Mouse (Mus musculus) CH12.LX (cell line): ENCODE data around the gene Bcl11a. TPM values are rescaled to one million over a fixed set of nuclear protein-coding genes. Genes with fewer than 3 reads are reported as not detected.

Experiments used
- DNase-seq: peaks from one replicate; pipeline ENCODE4 v3.0.0-alpha.2; 2013; ENCODE audit errors: extremely low read depth
- H3K27ac ChIP-seq: 2 replicates; pipeline ENCODE4 v1.5.1; 2012; ENCODE audit warnings: low read depth, mild to moderate bottlenecking, control low read depth, moderate library complexity; ENCODE audit not compliant: insufficient read depth
- H3K27me3 ChIP-seq: replicated peaks from 2 replicates; pipeline ENCODE3; 2012; ENCODE audit warnings: inconsistent platforms
- H3K36me3 ChIP-seq, 2 experiments: replicated peaks in 1 of 2; 2 replicates each; pipeline versions ENCODE3 to v1.6.1; 2012; ENCODE audit warnings: inconsistent platforms in 1 of 2, low read length in 1 of 2, mild to moderate bottlenecking in 1 of 2, mixed read lengths in 1 of 2, moderate library complexity in 1 of 2; ENCODE audit not compliant: control insufficient read depth in 1 of 2, insufficient read depth in 1 of 2
- H3K4me1 ChIP-seq, 2 experiments: 2 replicates each; pipeline ENCODE4 v1.6.1; 2012; ENCODE audit warnings: inconsistent platforms in 1 of 2, moderate library complexity in 1 of 2; ENCODE audit not compliant: insufficient read depth in 2 of 2, control insufficient read depth in 1 of 2
- H3K4me2 ChIP-seq: 2 replicates; pipeline ENCODE4 v1.6.1; 2012; ENCODE audit warnings: low read depth, mild to moderate bottlenecking, control low read depth; ENCODE audit not compliant: poor library complexity, insufficient read depth, severe bottlenecking
- H3K4me3 ChIP-seq, 3 experiments: fragments of 150-350 bp in 1 of 3; sonication (generic) in 1 of 3; replicated peaks in 1 of 3; 2 replicates each; pipeline versions ENCODE3 to v1.5.1; 2011 to 2012; ENCODE audit warnings: low read depth in 2 of 3, low read length in 2 of 3, mild to moderate bottlenecking in 2 of 3, moderate library complexity in 2 of 3, control low read depth in 1 of 3, improper control_type of control experiment in 1 of 3, inconsistent platforms in 1 of 3, mixed read lengths in 1 of 3; ENCODE audit not compliant: poor library complexity in 1 of 3
- H3K79me2 ChIP-seq: replicated peaks from 2 replicates; pipeline ENCODE4 v1.6.1; 2012; ENCODE audit warnings: mild to moderate bottlenecking, moderate library complexity; ENCODE audit not compliant: control insufficient read depth, poor library complexity, insufficient read depth, severe bottlenecking; ENCODE audit errors: extremely low read depth
- H3K9ac ChIP-seq: 2 replicates; pipeline ENCODE4 v1.6.1; 2012; ENCODE audit warnings: low read depth, mild to moderate bottlenecking, control low read depth, moderate library complexity; ENCODE audit not compliant: insufficient read depth
- H3K9me3 ChIP-seq: replicated peaks from 2 replicates; pipeline ENCODE3; 2012; ENCODE audit warnings: low read length, inconsistent platforms, mixed read lengths
- BHLHE40 ChIP-seq: IDR thresholded peaks from 2 replicates; pipeline ENCODE4 v1.6.1; 2011; ENCODE audit warnings: mild to moderate bottlenecking, low read depth, low read length, improper control_type of control experiment
- CHD1 ChIP-seq: IDR thresholded peaks from 2 replicates; pipeline ENCODE4 v1.6.1; 2012; ENCODE audit warnings: low read depth, low read length, improper control_type of control experiment, inconsistent platforms
- CHD2 ChIP-seq: IDR thresholded peaks from 2 replicates; pipeline ENCODE4 v1.6.1; 2011; ENCODE audit warnings: low read length, improper control_type of control experiment
- CTCF ChIP-seq, 2 experiments: IDR thresholded peaks in 1 of 2; conservative IDR thresholded peaks in 1 of 2; 2 replicates each; pipeline ENCODE4 v1.5.1; 2011 to 2012; ENCODE audit warnings: low read depth in 2 of 2, low read length in 2 of 2, improper control_type of control experiment in 1 of 2, inconsistent platforms in 1 of 2, mild to moderate bottlenecking in 1 of 2, moderate library complexity in 1 of 2
- E2F4 ChIP-seq: IDR thresholded peaks from 2 replicates; pipeline ENCODE4 v1.6.1; 2011; ENCODE audit warnings: low read depth, low read length, improper control_type of control experiment; ENCODE audit not compliant: insufficient replicate concordance
- ELF1 ChIP-seq: IDR thresholded peaks from 2 replicates; pipeline ENCODE4 v1.6.1; 2014; ENCODE audit warnings: low read depth, mild to moderate bottlenecking, inconsistent platforms, low read length, improper control_type of control experiment
- EP300 ChIP-seq: IDR thresholded peaks from 2 replicates; pipeline ENCODE4 v1.6.1; 2011; ENCODE audit warnings: low read length, improper control_type of control experiment
- GABPA ChIP-seq: IDR thresholded peaks from 2 replicates; pipeline ENCODE4 v1.6.1; 2012; ENCODE audit warnings: low read depth, low read length, improper control_type of control experiment, inconsistent platforms; ENCODE audit not compliant: insufficient replicate concordance
- HCFC1 ChIP-seq: IDR thresholded peaks from 2 replicates; pipeline ENCODE4 v1.6.1; 2012; ENCODE audit warnings: low read depth, mild to moderate bottlenecking, inconsistent platforms, low read length, improper control_type of control experiment
- JUND ChIP-seq: conservative IDR thresholded peaks from 2 replicates; pipeline ENCODE4 v1.6.1; 2011; ENCODE audit warnings: low read depth, low read length, improper control_type of control experiment
- KAT2A ChIP-seq: IDR thresholded peaks from 2 replicates; pipeline ENCODE4 v1.6.1; 2012; ENCODE audit warnings: low read length, improper control_type of control experiment, inconsistent platforms; ENCODE audit not compliant: insufficient replicate concordance
- MAZ ChIP-seq: IDR thresholded peaks from 2 replicates; pipeline ENCODE4 v1.6.1; 2012; ENCODE audit warnings: low read depth, mild to moderate bottlenecking, inconsistent platforms, low read length, improper control_type of control experiment, moderate library complexity
- MEF2A ChIP-seq: IDR thresholded peaks from 2 replicates; pipeline ENCODE4 v1.6.1; 2014; ENCODE audit warnings: low read depth, mild to moderate bottlenecking, inconsistent platforms, low read length, improper control_type of control experiment, borderline replicate concordance
- MXI1 ChIP-seq: IDR thresholded peaks from 2 replicates; pipeline ENCODE4 v1.6.1; 2011; ENCODE audit warnings: mild to moderate bottlenecking, low read depth, low read length, improper control_type of control experiment
- MYC ChIP-seq: IDR thresholded peaks from 2 replicates; pipeline ENCODE4 v1.6.1; 2011; ENCODE audit warnings: low read depth, mild to moderate bottlenecking, improper control_type of control experiment, low read length
- NELFE ChIP-seq: IDR thresholded peaks from 2 replicates; pipeline ENCODE4 v1.6.1; 2011; ENCODE audit warnings: low read depth, low read length, improper control_type of control experiment
- NRF1 ChIP-seq: IDR thresholded peaks from 2 replicates; pipeline ENCODE4 v1.6.1; 2014; ENCODE audit warnings: low read depth, mild to moderate bottlenecking, inconsistent platforms, low read length, improper control_type of control experiment, moderate library complexity
- PAX5 ChIP-seq: IDR thresholded peaks from 2 replicates; pipeline ENCODE4 v1.6.1; 2012; ENCODE audit warnings: low read length, inconsistent platforms, mixed read lengths
- POLR2A ChIP-seq: IDR thresholded peaks from 2 replicates; pipeline ENCODE4 v1.6.1; 2011; ENCODE audit warnings: low read depth, mild to moderate bottlenecking, improper control_type of control experiment, low read length
- POLR2AphosphoS2 ChIP-seq: IDR thresholded peaks from 2 replicates; pipeline ENCODE4 v1.6.1; 2011; ENCODE audit warnings: low read depth, low read length, improper control_type of control experiment
- RAD21 ChIP-seq: IDR thresholded peaks from 2 replicates; pipeline ENCODE4 v1.6.1; 2011; ENCODE audit warnings: low read depth, mild to moderate bottlenecking, low read length, improper control_type of control experiment, moderate library complexity
- SIN3A ChIP-seq: IDR thresholded peaks from 2 replicates; pipeline ENCODE4 v1.6.1; 2012; ENCODE audit warnings: low read length, improper control_type of control experiment, inconsistent platforms
- SMC3 ChIP-seq: IDR thresholded peaks from 2 replicates; pipeline ENCODE4 v1.6.1; 2011; ENCODE audit warnings: low read depth, low read length, improper control_type of control experiment
- TBP ChIP-seq: conservative IDR thresholded peaks from 2 replicates; pipeline ENCODE4 v1.6.1; 2011; ENCODE audit warnings: low read depth, low read length, improper control_type of control experiment
- TCF12 ChIP-seq: IDR thresholded peaks from 2 replicates; pipeline ENCODE4 v1.6.1; 2014; ENCODE audit warnings: low read depth, mild to moderate bottlenecking, inconsistent platforms, low read length, improper control_type of control experiment
- UBTF ChIP-seq: IDR thresholded peaks from 2 replicates; pipeline ENCODE4 v1.6.1; 2012; ENCODE audit warnings: low read depth, mild to moderate bottlenecking, inconsistent platforms, low read length, improper control_type of control experiment, moderate library complexity
- USF1 ChIP-seq: IDR thresholded peaks from 2 replicates; pipeline ENCODE4 v1.6.1; 2014; ENCODE audit warnings: low read depth, mild to moderate bottlenecking, inconsistent platforms, low read length, improper control_type of control experiment
- USF2 ChIP-seq: conservative IDR thresholded peaks from 2 replicates; pipeline ENCODE4 v1.6.1; 2011; ENCODE audit warnings: low read depth, low read length, improper control_type of control experiment
- ZC3H11A ChIP-seq: IDR thresholded peaks from 2 replicates; pipeline ENCODE4 v1.6.1; 2012; ENCODE audit warnings: low read depth, mild to moderate bottlenecking, inconsistent platforms, low read length, improper control_type of control experiment
- ZKSCAN1 ChIP-seq: IDR thresholded peaks from 2 replicates; pipeline ENCODE4 v1.6.1; 2012; ENCODE audit warnings: low read depth, inconsistent platforms, low read length, improper control_type of control experiment, borderline replicate concordance
- ZMIZ1 ChIP-seq: IDR thresholded peaks from 2 replicates; pipeline ENCODE4 v1.6.1; 2012; ENCODE audit warnings: low read depth, mild to moderate bottlenecking, inconsistent platforms, low read length, improper control_type of control experiment
- ZNF384 ChIP-seq: IDR thresholded peaks from 2 replicates; pipeline ENCODE4 v1.6.1; 2012; ENCODE audit warnings: low read depth, low read length, improper control_type of control experiment, inconsistent platforms
- dilution Hi-C: fragments of 300-500 bp; cut with MboI; formaldehyde crosslinking; loops from 2 replicates; pipeline ENCODE4 v1.14.3; 2020; ENCODE audit warnings: low sequenced_read_pairs; ENCODE audit not compliant: extremely low pct_unique_long_range_greater_than_20kb, extremely low pct_ligation_motif_present
- in situ Hi-C: fragments of 300-500 bp; cut with MboI; formaldehyde crosslinking; loops from 3 replicates; pipeline ENCODE4 v1.14.3; 2019; ENCODE audit warnings: low sequenced_read_pairs, low pct_ligation_motif_present, low pct_unique_long_range_greater_than_20kb, mixed read lengths
- polyA plus RNA-seq: library from polyadenylated mRNA; unstranded; fragments of >175 nt; gene quantifications from 2 replicates; pipeline ENCODE4 v1.2.1, GENCODE M21; 2012; ENCODE audit warnings: low read depth; ENCODE audit not compliant: insufficient read length
- total RNA-seq, 2 experiments: library from RNA; depleted of rRNA; stranded (reverse); fragments of 300-350 nt in 1 of 2; fragments of >200 nt in 1 of 2; gene quantifications; 2 replicates each; pipeline ENCODE4 v1.2.3; 2012 to 2014

Gene Bcl11a
- total and polyA plus RNA-seq, 3 experiments = 6.8 to 57.9 (median 13.9) TPM

DNA sequence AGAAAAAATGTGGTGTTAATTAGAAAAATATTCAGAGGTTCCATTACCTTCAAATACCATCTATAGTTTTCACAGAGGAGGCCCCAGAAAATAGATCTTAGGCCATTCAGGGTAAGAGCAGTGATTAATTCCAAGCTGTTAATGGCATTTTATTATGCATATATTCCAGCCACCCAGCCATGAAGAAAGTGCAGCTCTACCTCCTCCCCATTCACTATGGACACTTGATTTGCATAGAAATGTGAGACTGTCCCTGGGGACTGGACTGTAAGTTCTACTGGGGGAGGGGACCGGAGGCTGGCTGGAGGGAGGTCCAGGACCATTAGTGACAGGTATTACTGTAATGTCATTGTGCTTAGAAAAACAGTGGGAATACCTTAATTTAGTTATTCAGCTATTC, 119.6 kb downstream of the Bcl11a start:
- Histone ChIP-seq H3K79me2 (no peaks in the 10 kb centered on the region), H3K27me3 (no peaks in the 10 kb centered on the region), H3K9me3 (no peaks in the 10 kb centered on the region), H3K27ac (no peak overlapping the region), H3K4me3 (no peak overlapping the region), H3K9ac (no peak overlapping the region), H3K4me2 (no peak overlapping the region), H3K36me3 (no peaks in the 10 kb centered on the region), H3K4me1 (peaks cover 22 to 78% of the 10 kb centered on the region in 2 experiments)
- no peak for DNase-seq
- TF ChIP-seq GABPA (no peak), MEF2A (no peak), CHD2 (no peak), TCF12 (0 out of 2 replicates have a peak, but pooled peaks have one; percentile 26), EP300 (no peak), MAZ (no peak), BHLHE40 (peak; percentile 91), RAD21 (no peak), MXI1 (no peak), SIN3A (no peak), UBTF (no peak), TBP (no peak)
- dilution Hi-C loops = no loop called here
- in situ Hi-C loops = loop anchor here (5.0 kb wide), 2 partner anchors 65 to 115 kb away; no protein-coding TSS in a partner anchor

GRCm38 (mm10) chr11:24199560-24199959, 121.7 kb downstream of the Bcl11a start:
- Histone ChIP-seq H3K4me2 (no peak overlapping the region), H3K4me1 (peaks cover 22 to 86% of the 10 kb centered on the region in 2 experiments), H3K36me3 (no peaks in the 10 kb centered on the region), H3K9ac (no peak overlapping the region), H3K4me3 (no peak overlapping the region), H3K27me3 (no peaks in the 10 kb centered on the region), H3K79me2 (no peaks in the 10 kb centered on the region), H3K9me3 (no peaks in the 10 kb centered on the region), H3K27ac (no peak overlapping the region)
- dilution Hi-C loops (no loop called here), in situ Hi-C loops (loop anchor here (5.0 kb wide), 2 partner anchors 67 to 117 kb away; no protein-coding TSS in a partner anchor)
- no peak for DNase-seq
- TF ChIP-seq ZC3H11A (no peak), EP300 (no peak), POLR2AphosphoS2 (no peak), TBP (no peak), USF1 (no peak), NELFE (no peak), MAZ (no peak), MXI1 (no peak), ZKSCAN1 (no peak), MEF2A (no peak), E2F4 (no peak), CHD2 (no peak), ELF1 (no peak), JUND (no peak), HCFC1 (no peak), ZNF384 (no peak), ZMIZ1 (0 out of 2 replicates have a peak, but pooled peaks have one; percentile 3), GABPA (no peak), CHD1 (no peak), BHLHE40 (0 out of 2 replicates have a peak, but pooled peaks have one; percentile 16), USF2 (no peak), UBTF (no peak), CTCF (conservative IDR thresholded peaks at IDR 0.05 in 1 of 2, IDR thresholded peaks at IDR 0.05 in 1 of 2; ENCODE audit: low read depth in 2 of 2, low read length in 2 of 2) (peak in 1 of 2 experiments; percentile 28; a peak in 1 of 4 replicates), SMC3 (peak; percentile 19), TCF12 (no peak), PAX5 (no peak), MYC (no peak), NRF1 (no peak), RAD21 (peak; percentile 30), POLR2A (no peak), KAT2A (no peak)
